Mouse (Mus musculus) limb, embryonic 14.5 days (tissue): Measurements from ENCODE around the gene Tbx3. TPM values are rescaled to one million over a fixed set of nuclear protein-coding genes. Genes with fewer than 3 reads are reported as not detected.

Experiments used
- ATAC-seq: fragments of 200-750 bp; cut with Nextera tagmentation; 2 replicates; pipeline ENCODE4 v1.8.0; 2017; ENCODE audit warnings: low read depth, moderate number of reproducible peaks, moderate TSS enrichment; ENCODE audit not compliant: low FRiP score
- DNase-seq: peaks from one replicate; pipeline ENCODE4 v3.0.0-alpha.2; 2015; ENCODE audit warnings: low spot score
- H3K27ac ChIP-seq: fragments of 300-500 bp; sonication (generic); replicated peaks from 2 replicates; pipeline ENCODE4 v1.5.1; 2014; ENCODE audit warnings: low read depth, mild to moderate bottlenecking, low read length, moderate library complexity, mixed read lengths
- H3K27me3 ChIP-seq: fragments of 300-500 bp; sonication (generic); 2 replicates; pipeline ENCODE4 v1.6.1; 2014; ENCODE audit warnings: low read length, mixed read lengths; ENCODE audit not compliant: control insufficient read depth, insufficient read depth
- H3K36me3 ChIP-seq: fragments of 300-500 bp; sonication (generic); 2 replicates; pipeline ENCODE4 v1.6.1; 2014; ENCODE audit warnings: mild to moderate bottlenecking, low read length, moderate library complexity, mixed read lengths; ENCODE audit not compliant: control insufficient read depth, insufficient read depth
- H3K4me1 ChIP-seq: fragments of 300-500 bp; sonication (generic); 2 replicates; pipeline ENCODE4 v1.6.1; 2014; ENCODE audit warnings: antibody characterized with exemption, low read length, mixed read lengths; ENCODE audit not compliant: control insufficient read depth, insufficient read depth
- H3K4me2 ChIP-seq: fragments of 300-500 bp; sonication (generic); replicated peaks from 2 replicates; pipeline ENCODE4 v1.6.1; 2014; ENCODE audit warnings: low read depth, mild to moderate bottlenecking, low read length, moderate library complexity; ENCODE audit not compliant: severe bottlenecking
- H3K4me3 ChIP-seq: fragments of 300-500 bp; sonication (generic); replicated peaks from 2 replicates; pipeline ENCODE4 v1.5.1; 2014; ENCODE audit warnings: low read length
- H3K9ac ChIP-seq: fragments of 300-500 bp; sonication (generic); 2 replicates; pipeline ENCODE4 v1.6.1; 2014; ENCODE audit warnings: mild to moderate bottlenecking, low read depth, low read length, moderate library complexity; ENCODE audit not compliant: severe bottlenecking
- H3K9me3 ChIP-seq: fragments of 300-500 bp; sonication (generic); 2 replicates; pipeline ENCODE4 v1.6.1; 2016; ENCODE audit warnings: low read length; ENCODE audit not compliant: control insufficient read depth
- POLR2A ChIP-seq: fragments of 200-500 bp; IDR thresholded peaks from 2 replicates; pipeline ENCODE4 v1.8.0; 2012; ENCODE audit warnings: inconsistent platforms, mild to moderate bottlenecking, moderate library complexity, borderline replicate concordance; ENCODE audit not compliant: insufficient read depth, insufficient read length; ENCODE audit errors: extremely low read depth
- WGBS: fragments of 180-500 bp; shearing (Covaris S2); extraction: QIAGEN DNeasy Blood & Tissue Kit; methylation state at CpG from one replicate; pipeline ENCODE4 v1.1.7; 2014; 5-methylcytosine and 5-hydroxymethylcytosine counted together
- polyA plus RNA-seq, 2 experiments: library from polyadenylated mRNA; depleted of rRNA in 1 of 2; stranded (reverse) in 1 of 2; unstranded in 1 of 2; fragments of >200 nt; fragmentation: Nextera tagmentation in 1 of 2; extraction: Ambion mirVana in 1 of 2; gene quantifications; 2 replicates each; pipeline versions ENCODE4 v1.2.1 to v1.2.3; 2012 to 2014

The Tbx3 gene
- polyA plus RNA-seq, 2 experiments, result 18.6 to 23.9 TPM

DNA sequence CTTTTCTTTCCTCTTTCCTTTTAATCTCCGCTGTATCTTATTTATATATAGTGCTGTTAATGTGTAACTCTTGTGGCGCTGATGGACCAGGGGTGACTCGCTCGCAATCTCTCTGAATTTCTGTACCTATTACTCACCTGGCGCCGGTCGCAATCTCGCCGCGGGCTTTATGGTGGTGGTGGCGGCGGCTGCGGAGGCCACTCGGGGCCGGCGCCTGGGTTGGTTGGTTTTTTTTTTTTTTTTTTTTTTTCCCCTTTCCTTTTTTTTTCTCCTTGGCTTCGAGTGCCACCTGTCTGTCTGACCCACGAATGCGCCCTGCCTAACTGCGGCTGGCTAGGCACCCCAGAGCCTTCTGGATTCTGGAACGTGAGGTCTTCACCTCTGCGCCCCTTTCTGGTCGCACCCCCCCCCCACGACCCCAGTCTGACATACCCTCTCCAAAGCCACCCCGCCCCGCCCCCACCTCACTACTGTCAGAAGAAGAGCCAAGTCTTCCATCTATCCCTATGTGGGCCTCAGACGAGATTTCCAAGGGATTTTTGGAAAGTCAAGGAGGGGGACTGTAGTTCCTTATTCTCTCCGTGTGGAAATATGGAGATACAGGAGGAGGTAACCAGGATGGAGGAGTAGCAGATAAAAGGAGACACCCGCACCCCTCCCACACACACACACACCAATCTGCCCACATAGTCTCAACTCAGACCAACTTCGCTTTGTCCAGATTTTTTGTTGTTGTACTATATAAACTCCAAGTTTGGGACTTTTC lies 15.9 kb downstream of the Tbx3 start:
- no peaks in the 10 kb centered on the region for H3K9me3 ChIP-seq
- H3K4me2 ChIP-seq, result peak overlapping the region; percentile 53
- no peak for DNase-seq
- H3K36me3 ChIP-seq, result peaks cover 8% of the 10 kb centered on the region
- no peak for TF ChIP-seq POLR2A
- H3K4me1 ChIP-seq, result peaks cover 11% of the 10 kb centered on the region; the same call in 1 of the 2 replicates
- H3K4me3 ChIP-seq, result peak overlapping the region; percentile 29
- H3K9ac ChIP-seq, result 0 out of 2 replicates have a peak overlapping the region, but pooled peaks have one; percentile 21
- no peak for ATAC-seq
- no peak overlapping the region for H3K27ac ChIP-seq
- H3K27me3 ChIP-seq, result peaks cover 94% of the 10 kb centered on the region
- WGBS, result under 1% methylated on average over 30 of the region's 30 CpGs

DNA sequence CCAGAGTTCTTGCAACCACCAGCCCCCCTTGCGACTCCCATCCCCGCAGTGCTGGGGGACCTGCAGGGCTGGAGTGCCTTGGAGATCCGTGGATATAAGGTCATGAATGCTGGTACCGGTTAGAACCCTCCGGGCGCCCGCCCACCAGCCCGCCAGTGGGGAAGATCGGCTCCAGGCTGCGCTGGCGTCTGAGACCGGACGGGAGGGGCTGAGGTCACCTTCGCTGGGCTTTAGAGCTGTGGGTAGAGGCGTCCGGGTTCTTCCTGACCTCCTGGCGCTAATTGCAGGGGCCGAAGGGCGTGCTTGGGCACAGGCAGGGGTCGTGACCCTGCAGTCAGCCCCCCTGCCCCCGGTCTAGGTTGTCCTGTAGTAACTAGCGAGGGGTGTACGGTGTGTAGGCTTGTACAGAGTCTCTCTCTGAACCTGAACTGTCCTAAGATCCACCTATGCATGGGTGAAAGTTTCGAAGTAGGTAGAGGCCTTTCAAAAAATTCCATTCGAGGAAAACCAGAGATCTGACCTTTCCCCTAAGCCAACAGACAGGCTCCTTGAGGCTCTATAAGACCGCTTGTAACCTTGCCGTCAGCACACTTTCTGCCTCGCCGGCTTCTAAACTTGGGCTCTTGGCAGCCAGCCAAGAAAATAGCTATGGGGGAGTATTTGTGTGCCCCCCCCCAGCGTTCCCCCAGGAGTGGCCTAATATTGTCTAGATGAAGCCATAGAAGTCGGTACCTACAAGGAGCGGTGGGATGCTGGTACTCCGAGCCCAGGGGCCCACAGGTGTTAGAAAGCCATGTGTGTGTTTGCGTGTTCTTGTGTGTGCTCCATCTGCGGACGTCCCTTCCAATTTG lies 16.8 kb downstream of the Tbx3 start:
- 5% methylated on average over 36 of the region's 36 CpGs for WGBS
- ATAC-seq, result no peak

GRCm38 (mm10) chr5:119687856-119688206 lies 17.4 kb downstream of the Tbx3 start:
- no peaks in the 10 kb centered on the region for H3K9me3 ChIP-seq
- H3K4me2 ChIP-seq, result no peak overlapping the region
- H3K27ac ChIP-seq, result no peak overlapping the region
- peaks cover 11% of the 10 kb centered on the region; the same call in 1 of the 2 replicates for H3K4me1 ChIP-seq
- H3K4me3 ChIP-seq, result no peak overlapping the region
- H3K27me3 ChIP-seq, result peaks cover 83% of the 10 kb centered on the region
- H3K9ac ChIP-seq, result no peak overlapping the region
- 11% methylated on average over 22 of the region's 22 CpGs for WGBS
- DNase-seq (no peak), ATAC-seq (no peak)
- peaks cover 4% of the 10 kb centered on the region; the same call in 1 of the 2 replicates for H3K36me3 ChIP-seq
- no peak for TF ChIP-seq POLR2A

More for the DNA sequence above, 16.8 kb downstream of the Tbx3 start:
- peaks cover 89% of the 10 kb centered on the region for H3K27me3 ChIP-seq
- no peak overlapping the region for H3K27ac ChIP-seq
- TF ChIP-seq POLR2A, result no peak
- no peak overlapping the region for H3K4me3 ChIP-seq
- H3K36me3 ChIP-seq, result peaks cover 8% of the 10 kb centered on the region
- no peaks in the 10 kb centered on the region for H3K9me3 ChIP-seq
- H3K9ac ChIP-seq, result no peak overlapping the region
- DNase-seq, result no peak
- H3K4me2 ChIP-seq, result peak overlapping the region; percentile 53; the same call in 1 of the 2 replicates
- H3K4me1 ChIP-seq, result peaks cover 11% of the 10 kb centered on the region; the same call in 1 of the 2 replicates

- no peak overlapping the region for H3K27ac ChIP-seq
- no peaks in the 10 kb centered on the region for H3K36me3 ChIP-seq
Measured at GRCm38 (mm10) chr5:119688306-119688705, 17.8 kb downstream of the Tbx3 start.

DNA sequence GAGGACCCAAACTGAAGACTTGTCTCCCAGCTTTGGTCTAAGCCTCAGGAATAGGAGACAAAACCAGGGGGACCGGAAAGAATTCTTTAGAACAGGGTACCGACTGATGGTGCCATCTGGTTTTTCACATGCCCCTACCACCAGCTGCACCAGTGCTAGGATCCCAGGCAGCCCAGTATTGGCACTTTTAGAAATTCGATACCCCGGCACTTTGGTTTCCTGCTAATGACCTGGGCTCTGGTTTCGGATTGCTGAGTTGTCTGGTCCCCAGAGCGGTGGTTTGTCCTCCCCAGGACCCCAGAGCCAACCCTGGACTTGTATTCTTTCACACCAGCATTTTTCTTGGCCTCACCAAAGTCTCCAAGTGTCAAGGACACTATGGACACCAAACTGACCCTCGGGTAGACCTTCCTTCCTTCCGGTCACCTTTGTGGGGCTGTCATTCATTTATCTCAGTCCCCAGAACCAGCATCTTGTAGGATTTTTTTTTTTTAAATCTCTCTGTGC lies 18.5 kb downstream of the Tbx3 start:
- no peak overlapping the region for H3K4me3 ChIP-seq
- TF ChIP-seq POLR2A, result no peak
- H3K4me1 ChIP-seq, result peaks cover 11% of the 10 kb centered on the region; the same call in 1 of the 2 replicates
- DNase-seq, result no peak
- no peak overlapping the region for H3K4me2 ChIP-seq
- 20% methylated on average over 8 of the region's 8 CpGs for WGBS
- H3K27ac ChIP-seq, result no peak overlapping the region
- peaks cover 72% of the 10 kb centered on the region for H3K27me3 ChIP-seq
- no peaks in the 10 kb centered on the region for H3K9me3 ChIP-seq
- H3K9ac ChIP-seq, result no peak overlapping the region
- no peaks in the 10 kb centered on the region for H3K36me3 ChIP-seq
- ATAC-seq, result no peak

More at GRCm38 (mm10) chr5:119688306-119688705, 17.8 kb downstream of the Tbx3 start:
- DNase-seq, result no peak
- peaks cover 11% of the 10 kb centered on the region; the same call in 1 of the 2 replicates for H3K4me1 ChIP-seq
- H3K9me3 ChIP-seq, result no peaks in the 10 kb centered on the region
- peaks cover 78% of the 10 kb centered on the region for H3K27me3 ChIP-seq
- no peak for TF ChIP-seq POLR2A
- ATAC-seq, result no peak
- no peak overlapping the region for H3K4me3 ChIP-seq
- 22% methylated on average over 3 of the region's 3 CpGs for WGBS
- H3K4me2 ChIP-seq, result no peak overlapping the region
- no peak overlapping the region for H3K9ac ChIP-seq
